Mouse (Mus musculus) heart, adult 8-10 months (tissue): ENCODE data around the gene Tfeb. TPM values are rescaled to one million over a fixed set of nuclear protein-coding genes. Genes with fewer than 3 reads are reported as not detected.
A peak's percentile ranks its signal among the peaks of the same experiment; 100 is the strongest.

Source experiments
- DNase-seq: peaks from one replicate; pipeline ENCODE4 v3.0.0; 2022; ENCODE audit warnings: low spot score
- total RNA-seq, 4 experiments: library from RNA; stranded (reverse); gene quantifications; 2 replicates each; pipeline ENCODE4 v1.2.4; 2022

Gene Tfeb
- total RNA-seq, 4 experiments from 2014 or later: 36.9 to 42.6 (median 39.1) TPM

DNA sequence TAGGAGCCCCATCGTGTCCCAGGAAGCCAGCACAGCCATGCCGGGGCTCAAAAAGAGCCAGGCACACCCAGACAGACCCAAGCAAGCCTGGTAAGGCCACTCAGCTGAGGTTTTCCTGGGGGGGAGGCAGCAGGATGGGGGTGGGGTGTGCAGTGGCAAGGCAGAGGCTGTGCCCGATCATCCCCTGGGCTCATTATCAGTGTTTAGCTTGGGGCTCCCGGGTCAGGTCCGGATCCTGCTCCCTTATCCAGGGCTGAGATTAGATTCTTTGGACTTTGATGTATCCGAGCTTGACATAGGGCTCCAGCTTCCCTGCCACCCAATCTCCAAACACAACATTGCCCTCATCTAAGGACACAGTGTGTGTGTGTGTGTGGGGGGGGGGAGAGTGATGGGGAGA is 24.9 kb upstream of the Tfeb start:
- DNase-seq: no peak

DNA sequence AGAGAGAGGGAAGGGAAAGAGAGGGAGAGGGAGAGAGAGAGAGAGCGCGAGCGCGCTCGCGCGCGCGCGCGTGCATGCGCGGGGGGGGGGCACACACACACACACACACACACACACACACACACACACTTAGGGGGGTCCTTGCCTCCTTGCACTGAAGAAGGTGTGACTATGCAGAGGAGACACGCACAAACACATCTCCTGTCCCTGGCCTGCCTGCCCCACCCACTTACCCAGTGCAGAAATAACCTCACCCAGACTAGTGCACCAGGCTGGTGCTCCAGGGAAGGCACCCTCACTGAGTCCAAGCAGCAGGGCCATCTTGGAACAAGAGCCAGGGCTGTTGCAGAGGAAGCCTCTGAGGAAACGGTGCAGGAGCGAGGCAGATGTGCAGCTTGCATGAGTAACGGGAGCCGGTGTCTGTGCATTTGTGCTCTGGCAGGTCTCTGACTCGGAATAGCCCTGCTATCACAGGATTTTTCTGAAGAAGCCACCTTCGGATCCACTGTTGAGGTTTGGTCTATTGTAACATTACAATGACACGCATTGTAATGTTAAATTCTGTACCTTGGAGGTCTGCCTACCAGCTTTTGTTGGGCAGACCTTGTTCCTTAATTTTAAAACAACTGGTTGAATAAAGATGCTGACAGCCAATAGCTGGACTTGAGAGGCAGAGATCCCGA is 23.8 kb upstream of the Tfeb start:
- no peak for DNase-seq

DNA sequence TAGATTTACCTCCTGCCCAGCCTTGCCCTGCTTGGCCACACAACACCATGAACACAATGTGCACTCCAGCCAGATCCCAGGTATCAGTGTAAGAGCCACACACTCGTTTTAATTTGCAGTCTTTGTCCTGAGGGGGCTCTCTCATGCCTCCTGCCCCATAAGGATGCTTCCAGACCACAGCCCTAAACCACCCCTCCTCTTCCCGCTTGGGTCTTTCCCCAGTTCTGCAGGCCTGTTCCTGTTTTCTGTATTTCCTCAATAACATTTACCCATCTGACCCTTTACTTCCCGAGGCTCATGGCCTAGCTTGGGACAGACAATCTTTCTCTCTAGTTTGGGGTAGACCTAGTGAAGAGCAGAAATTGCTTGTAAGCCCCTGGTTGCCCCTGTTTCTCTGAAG is 21.8 kb upstream of the Tfeb start:
- no peak for DNase-seq

DNA sequence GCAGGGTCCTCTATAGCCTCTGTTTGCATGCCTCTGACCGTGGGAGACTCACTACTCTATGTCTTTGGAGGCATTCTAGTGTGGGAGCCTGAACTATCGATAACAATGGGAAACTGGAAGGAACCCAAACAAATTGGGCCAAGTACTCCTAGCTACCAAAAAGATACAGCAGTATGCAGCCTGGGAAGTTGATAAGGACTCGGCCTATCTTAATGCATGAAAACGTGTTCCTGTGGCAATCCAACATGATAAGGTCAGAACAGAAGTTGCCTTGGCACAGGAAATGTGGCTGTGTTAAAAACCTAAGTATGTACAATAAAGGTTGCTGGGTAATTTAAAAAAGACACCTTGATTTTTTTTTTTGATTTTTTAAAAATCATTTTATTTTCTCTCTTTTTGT is 15.6 kb upstream of the Tfeb start:
- no peak for DNase-seq

DNA sequence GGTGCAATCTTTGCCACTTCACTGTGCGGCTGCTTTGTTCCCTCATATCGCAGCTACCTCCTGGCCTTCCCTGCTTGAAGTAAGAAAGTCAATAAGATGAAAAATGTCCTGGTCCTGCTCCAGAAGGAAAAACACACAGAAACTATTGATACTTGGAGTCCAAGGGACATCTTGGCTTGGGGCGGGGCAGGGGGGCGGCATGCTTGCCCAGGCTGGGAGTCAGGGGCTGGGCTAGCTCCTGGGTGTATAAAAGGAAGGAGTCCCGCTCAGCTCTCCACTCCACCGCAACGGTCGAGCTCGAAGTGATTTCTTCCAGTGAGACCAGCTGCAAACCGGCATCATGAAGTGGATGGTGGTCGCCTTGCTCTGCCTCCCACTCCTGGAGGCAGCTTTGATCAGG is 10.3 kb upstream of the Tfeb start, which contains the start of gene Pgc:
Pgc (plus strand) TSS at position 277 of the 400 bp plus-strand sequence.
- DNase-seq: no peak

DNA sequence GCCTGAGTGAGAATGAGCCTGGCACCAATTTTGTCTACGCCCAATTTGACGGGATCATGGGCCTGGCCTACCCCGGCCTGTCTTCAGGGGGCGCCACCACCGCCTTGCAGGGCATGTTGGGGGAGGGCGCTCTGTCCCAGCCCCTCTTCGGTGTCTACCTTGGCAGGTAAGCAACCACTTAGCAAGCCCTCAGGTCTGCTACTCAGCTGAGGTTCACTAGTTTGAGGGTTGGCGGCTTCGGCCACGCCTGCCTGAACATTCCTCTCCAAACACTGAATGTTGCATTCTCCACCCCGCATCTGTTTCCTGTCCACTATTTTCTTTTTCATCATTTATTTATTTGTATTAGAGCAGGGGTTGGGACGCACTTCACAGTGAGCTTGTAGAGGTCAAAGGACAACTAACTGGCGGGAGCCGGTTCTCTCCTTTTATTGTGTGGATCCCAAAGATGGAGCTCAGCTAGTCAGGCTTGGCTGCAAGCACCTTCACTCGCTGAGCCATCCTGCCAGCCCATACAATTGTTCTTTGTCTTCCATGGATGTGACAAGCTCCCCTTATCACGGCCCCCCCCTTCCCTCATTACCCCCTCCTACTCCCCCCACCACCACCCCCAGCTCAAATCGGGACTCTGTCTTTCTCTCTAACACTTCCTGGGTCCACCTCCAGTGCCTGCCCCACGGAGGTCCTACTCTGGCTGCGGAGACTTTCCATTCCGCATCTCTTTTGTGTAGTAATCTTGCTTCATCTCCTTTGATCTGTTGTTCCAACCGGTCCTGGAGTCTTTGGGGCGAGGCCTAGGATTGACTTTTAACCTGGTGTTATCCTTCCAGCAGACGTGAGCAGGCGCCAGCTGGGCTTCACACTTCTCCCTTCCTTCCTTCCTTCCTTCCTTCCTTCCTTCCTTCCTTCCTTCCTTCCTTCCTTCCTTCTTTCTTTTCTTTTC is 5.9 kb upstream of the Tfeb start:
- DNase-seq: no peak

DNA sequence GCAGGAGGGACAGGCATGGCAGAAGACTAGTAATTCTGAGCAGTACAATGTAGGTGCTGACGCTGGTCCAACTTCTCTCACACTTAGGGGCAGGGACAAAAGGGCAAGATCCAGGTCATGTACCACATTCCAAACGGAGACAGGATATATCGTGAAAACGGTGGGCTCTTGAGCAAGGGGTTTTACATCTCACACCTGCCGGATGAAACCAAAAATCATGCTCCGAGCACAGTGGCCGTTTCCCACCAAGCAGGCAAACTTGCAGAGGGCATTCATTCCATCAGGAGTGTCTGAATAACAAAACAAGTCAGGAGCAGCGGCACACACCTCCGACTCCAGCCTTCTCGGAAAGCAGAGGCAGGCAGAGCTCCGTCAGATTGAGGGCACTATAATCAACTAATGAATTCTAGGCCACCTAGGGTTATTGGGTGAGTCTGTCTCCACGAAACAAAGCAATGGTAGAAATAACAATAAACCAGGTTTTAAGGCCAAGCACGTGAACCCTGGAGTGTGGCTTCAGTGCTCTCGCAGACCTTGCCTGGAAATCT is 1.2 kb upstream of the Tfeb start:
- no peak for DNase-seq

DNA sequence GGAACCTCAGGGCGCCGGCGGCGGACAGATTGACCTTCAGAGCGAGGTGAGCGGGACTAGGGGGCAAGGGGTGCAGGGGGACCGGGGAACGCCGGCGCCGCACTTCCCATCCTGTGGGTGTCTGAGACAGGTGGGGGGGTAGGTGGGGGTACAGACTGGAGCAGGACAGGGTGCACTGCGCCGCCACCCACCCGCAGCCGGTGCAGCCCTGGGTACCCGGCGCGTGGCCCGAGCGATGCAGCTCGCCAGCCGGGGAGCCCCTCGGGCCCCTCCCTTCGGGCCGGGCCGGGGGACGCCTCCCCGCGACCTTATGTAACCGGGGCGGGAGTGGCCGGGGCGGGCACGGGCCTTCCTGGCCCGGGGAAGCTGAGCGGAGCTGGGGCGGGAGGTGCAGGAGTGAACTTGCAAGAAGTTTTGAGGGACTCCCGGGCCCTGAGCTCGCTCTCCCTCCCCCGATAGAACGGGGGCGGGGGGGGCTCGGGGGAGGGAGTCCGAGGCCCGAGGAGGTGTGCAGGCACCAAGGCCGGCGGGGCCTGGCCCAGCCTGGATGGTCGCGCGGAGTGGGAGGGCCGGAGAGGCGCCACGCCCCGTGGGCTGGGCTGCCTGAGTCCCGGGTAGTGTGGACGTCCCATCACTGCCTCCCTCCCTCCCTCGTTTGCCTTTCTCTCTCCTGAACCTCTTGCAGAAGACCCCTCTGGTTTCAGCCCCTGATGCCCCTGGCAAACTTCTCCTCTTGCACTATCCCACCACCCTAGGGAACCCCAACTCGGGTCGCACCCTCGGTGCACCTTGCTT is 638 bp downstream of the Tfeb start:
- peak; percentile 86 for DNase-seq

DNA sequence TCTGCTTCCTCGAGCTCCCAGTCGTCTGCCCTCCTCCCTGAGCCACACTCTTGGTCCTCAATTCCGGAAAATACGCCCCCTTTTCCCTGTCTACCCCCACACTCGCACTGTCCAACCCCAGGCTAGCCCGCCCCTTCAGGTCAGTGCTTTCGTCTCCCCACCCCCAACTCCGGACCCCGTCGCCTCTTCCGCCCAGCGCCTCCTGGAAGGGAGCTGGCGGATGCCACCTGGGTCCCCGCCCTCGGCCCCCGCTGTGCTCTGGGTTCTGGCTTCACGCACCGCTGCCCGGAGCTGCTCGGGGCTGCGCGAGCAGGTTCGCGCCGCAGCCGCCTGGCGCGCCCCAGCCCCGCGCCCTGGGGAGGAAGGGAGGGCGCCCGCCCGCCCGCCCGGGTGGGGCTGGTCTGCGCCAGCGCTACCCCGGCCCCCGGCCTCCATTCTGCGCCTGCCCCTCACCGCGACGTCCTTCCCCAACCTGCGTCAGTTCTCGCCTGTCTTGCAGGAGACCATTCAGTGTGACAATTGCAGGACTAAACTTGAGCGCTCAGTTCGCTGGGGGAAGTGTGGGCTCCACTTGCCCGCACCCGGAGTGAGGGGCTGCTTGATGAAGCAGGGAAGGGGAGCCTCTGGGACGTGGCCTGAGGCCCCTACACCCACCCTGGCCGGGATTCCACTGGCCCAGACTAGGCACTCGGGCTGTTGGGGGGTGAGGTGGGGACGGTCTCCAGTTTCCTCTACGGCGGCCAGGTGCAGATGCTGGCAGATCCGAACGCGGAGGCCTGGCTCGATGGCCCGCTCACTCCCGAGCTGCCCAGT is 1.4 kb downstream of the Tfeb start:
- no peak for DNase-seq

DNA sequence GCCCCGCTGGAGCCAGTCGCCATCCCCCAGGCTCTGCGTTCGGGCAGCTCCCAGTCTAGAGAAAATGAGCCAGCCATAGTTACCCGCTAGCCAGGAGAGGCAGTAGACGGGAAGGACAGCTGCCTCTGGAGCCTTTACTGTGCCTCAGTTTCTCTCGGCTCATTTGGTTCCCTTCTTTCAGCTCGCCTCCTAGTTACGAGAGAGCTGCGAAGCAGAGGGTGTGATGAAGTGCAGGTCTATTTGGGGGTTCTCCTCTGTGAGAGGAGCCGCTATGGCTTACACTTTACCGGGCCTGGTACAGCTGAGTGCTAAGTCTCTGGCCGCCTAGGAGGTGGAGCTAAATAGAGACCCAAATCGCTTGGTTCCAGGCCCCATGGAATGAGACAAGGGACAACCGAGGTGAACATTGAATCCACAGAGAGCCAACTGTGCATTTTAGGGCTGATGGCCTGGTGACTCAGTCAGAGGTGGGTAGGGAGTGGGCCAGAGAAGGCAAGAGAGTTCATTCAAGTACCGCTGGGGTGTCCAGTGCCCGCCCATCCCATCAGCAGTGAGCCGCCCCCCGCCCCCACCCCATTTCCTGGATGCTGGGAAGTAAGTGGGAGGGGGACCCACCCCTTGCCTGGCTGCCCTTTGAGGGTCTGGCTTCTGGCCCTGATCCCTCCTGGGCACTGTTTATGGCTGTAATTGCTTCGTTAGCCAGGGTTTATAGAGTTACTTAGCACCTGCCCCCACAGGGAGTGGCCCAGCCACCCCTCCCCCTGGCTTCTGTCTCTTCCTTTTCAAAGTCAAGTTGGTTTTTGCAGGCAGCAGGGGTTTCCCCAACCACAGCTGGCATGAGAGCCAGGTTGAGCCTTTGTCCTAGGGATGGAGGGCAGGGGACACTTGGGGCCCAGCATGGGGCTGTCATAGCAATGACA is 2.3 kb downstream of the Tfeb start:
- no peak for DNase-seq

DNA sequence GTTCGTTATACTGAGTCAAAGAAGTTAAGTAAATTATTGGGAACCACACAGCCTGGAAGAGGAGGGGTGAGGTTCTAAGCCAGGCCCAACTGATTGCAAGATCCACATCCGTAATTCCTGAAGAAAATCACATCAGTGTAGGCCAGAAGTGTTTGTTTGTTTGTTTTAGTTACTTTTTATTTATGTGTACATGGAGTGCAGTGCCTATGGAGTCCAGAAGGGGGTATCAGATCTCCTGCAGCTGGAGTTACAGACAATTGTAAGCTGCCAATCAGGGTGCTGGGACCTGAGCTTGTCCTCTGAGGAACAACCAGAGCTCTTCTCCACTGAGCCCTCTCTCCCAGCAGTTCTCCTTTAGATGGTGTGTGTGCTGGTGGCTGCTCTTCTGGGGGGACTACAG is 3.4 kb downstream of the Tfeb start:
- DNase-seq: no peak

DNA sequence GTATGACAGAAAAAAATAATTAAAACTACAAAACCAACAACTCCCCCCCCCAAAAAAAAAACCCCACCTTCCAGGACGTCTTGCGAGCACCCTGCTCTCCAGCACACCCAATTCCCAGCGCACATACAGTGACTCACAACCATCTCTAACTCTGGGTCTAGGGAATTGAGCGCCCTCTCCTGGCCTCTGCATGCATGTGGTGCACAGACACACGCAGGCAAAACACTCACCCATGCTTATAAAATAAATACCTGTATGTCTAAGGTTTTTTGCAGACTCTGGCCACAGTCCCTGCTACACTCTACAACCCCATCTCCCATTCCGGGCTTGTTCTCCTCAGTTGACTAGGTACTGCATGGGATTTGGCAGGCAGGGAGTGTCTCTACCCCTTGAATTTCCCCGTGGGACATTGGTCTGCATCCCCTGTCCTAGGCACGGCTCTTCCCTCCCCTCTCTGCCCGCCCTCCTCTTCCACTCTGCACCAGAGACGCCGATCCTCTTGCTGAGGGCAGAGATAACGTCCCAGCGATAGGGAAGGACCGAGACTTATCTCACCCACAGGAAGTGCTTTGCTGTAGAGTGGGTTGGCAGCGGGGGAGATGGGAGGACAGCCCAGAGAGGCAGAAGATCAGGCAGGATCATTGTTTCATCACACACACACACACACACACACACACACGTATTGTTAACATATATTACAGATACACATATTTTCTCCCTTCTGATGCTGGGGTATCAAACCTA is 6.3 kb downstream of the Tfeb start:
- DNase-seq: no peak

DNA sequence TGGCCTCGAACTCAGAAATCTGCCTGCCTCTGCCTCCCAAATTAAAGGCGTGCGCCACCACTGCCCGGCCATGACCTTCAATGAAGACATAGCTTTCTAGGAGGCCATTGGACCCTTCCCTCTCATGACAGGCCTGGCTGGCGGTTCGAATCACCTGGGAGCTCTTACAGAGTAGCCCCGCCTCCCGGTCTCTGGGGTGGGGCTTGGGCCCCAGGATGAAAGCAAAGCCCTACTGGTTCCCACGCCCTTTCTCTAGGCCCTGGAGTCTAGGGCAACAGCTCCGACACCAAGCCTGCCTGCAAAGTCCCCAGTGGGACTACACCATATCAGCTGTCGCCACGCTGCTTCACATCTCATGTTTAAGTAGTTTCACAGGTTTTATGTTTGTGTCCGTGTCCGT is 7.3 kb downstream of the Tfeb start:
- DNase-seq: no peak

DNA sequence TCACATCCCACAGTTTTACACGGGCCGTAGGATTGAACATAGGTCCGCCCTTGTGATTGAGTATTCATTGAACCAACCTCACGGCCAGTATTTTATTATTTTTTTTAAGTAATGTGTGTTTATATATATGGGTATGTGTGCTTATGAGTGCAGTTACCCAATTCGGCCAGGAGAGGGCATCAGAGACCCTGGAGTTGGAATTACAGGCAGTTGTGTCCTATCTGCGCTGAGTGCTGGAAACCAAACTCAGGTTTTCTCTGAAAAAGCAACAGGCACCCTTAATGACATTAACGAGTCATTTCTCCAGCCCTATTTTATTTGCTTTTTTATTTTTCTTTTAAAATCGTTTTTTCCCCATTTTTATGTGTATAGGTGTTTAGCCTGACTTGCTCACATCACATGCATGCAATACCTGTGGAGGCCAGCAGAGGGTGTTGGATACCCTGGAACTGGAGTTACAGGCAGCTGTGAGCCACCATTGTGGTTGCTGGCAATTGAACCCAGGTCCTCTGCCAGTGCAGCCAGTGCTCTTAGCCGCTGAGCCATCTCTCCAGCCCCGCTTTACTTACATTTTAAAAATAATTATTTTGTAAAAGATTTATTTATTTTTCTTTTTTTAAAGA is 8.0 kb downstream of the Tfeb start:
- no peak for DNase-seq

DNA sequence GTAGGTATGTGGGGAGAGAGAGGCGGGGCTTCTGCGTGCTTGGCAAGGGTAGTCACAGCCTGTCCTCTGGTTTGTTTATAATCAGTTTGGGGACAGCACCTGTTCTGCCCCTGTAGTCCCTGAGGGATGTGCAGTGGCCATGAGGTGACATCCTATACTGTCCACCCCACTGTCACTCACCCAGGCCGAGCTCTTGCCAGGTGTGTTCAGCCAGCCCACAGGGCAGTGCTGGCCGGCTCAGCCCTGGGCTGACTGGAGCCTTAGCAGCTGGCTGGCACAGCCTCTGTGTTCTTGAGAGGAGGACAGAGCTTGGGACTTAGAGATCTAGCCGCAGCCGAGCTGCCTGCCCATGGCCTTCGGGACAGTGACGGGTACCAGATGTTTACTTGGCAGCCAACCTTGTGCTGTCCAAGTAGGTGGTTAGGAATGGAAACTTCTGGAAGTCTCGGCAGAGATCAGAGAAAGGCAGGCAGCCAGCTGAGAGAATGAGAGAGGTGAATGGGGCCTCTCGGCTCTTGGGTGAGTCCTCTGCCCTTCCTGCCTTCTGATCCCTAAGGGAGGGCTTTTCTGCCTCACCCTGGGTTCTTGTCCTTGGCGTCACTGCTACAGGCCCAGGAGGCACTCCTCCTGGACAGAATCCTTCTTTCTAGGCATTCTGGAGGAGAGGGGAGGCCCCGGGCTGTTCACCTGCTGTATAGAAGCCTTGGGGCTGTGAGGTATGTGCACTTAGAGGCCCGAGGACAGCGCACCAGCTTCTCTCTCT is 12.1 kb downstream of the Tfeb start:
- DNase-seq: no peak

DNA sequence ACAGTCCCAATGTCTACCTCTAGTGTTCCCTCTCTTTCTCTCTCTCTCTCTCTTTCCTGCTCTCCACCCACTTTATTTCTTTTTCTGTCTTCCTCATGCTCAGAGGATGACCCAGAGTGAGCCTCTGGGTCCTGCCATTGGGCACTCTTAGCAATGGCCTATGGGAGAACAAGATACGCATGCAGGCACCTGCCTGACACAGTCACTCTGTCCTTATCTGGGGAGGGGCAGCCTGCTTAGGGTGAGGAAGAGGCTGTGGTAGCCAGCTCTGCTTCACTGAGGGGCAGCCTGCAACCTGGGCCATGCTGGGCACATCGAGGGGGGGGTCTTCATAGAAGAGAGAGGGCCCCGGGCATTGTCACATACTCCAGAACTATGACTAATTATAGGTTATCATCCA is 12.8 kb downstream of the Tfeb start:
- DNase-seq: no peak

DNA sequence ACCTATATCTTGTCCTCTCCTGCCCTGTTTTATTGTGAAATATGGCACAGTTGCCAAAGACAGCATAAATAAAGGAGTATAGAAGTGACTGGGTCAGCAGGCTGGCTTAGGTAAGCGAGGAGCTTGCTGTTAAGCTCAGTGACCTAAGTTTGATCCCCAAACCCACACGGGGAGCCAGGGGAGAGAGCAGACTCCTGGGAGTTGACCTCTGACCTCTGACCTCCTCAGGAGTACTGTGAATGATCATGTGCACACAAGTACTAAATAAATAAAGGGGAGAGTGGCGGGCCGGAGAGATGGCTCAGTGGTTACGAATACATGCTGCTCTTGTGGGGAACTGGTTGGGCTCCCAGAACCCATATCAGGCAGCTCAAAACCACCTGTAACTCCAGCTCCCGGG is 13.3 kb downstream of the Tfeb start:
- DNase-seq: no peak

DNA sequence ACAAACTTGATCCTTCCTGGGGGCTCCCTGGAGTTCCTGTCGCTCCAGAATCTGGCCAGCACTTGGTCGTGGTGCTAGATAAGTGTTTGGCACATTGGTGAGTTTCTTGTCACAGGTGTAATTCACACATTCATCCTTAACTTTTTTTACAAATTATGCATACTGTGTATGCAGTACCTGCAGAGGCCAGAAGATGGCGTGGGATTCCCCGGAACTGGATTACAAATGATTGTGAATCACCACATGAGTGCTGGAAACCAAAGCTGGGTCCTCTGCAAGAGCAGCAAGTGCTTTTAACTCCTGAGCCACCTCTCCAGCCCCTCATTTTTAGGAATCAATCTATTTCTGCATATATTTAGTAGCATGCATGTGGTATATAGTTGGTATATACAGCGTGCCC is 15.0 kb downstream of the Tfeb start:
- DNase-seq: no peak
